31 mouse cellular contexts compared by ENCODE assay signal in the genomic region with DNA sequence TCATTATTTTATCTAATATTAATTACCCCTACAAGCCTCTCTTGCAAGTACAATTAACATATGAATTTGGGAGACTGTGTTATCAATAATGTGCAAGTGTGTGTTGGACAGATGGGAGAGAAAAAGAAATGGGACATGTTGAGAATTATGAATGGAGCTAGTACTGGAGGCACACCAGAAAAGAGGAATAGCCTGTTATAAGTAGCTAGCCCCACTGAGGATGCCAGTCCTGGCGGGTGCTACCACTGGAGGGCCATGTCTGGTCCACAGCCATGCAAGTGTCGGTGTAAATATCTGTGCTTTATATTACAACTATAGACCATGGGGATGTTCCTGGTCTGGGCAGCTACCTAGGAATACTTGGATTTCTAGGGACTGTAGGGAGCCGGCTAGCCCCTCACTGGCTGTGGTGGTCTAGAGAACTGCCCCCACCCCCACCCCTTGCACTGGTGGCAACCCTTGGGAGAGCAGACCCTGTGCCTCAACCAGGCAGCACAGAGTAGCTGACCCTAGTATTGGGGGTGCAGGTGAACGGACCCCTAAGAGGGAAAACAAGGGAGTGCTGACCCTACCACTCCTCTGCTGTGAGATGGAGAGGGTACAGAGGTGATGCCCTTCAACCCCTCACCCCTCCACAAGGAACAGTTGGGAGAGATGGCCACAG. TPM values are rescaled to one million over a fixed set of nuclear protein-coding genes. Genes with fewer than 3 reads are reported as not detected.
DNase-seq lines count a peak whose midpoint lies in the region; ATAC-seq and TF ChIP-seq lines count a peak whose summit lies in the region.
"Had no signal": no experiment of that assay in that cellular context is flagged by ENCODE, and none has a peak within 500 bp of the region (broad histone marks: within the 10 kb centered on the region; RNA-seq: fewer than 3 reads in every experiment).

No protein-coding gene starts in this region.

- H3K36me3 ChIP-seq in embryonic facial prominence, embryonic 11.5 days (replicated peaks; ENCODE audit: control insufficient read depth, insufficient read depth, low read depth, low read length): no peaks in the 10 kb centered on the region
- no peaks in the 10 kb centered on the region for H3K36me3 ChIP-seq in embryonic facial prominence, embryonic 10.5 days (replicated peaks)
- H3K36me3 ChIP-seq in hindbrain, embryonic 13.5 days: no peaks in the 10 kb centered on the region
- no peaks in the 10 kb centered on the region for H3K36me3 ChIP-seq in hindbrain, postnatal 0 days (ENCODE audit: insufficient read depth, low read length)
- H3K36me3 ChIP-seq in midbrain, embryonic 13.5 days: no peaks in the 10 kb centered on the region
- no peaks in the 10 kb centered on the region for H3K36me3 ChIP-seq in midbrain, embryonic 10.5 days
- H3K36me3 ChIP-seq: heart, embryonic 10.5 days; heart, embryonic 15.5 days; kidney, embryonic 15.5 days; limb, embryonic 12.5 days; lung, embryonic 15.5 days; neural tube, embryonic 13.5 days had no signal

- no peak overlapping the region for H3K4me2 ChIP-seq in embryonic facial prominence, embryonic 11.5 days (ENCODE audit: low read depth, low read length)
- no peak overlapping the region for H3K4me2 ChIP-seq in hindbrain, embryonic 13.5 days
- H3K4me2 ChIP-seq in hindbrain, postnatal 0 days (ENCODE audit: low read depth, low read length): no peak overlapping the region
- no peak overlapping the region for H3K4me2 ChIP-seq in midbrain, embryonic 13.5 days (replicated peaks)
- H3K4me2 ChIP-seq: heart, embryonic 15.5 days; kidney, embryonic 15.5 days; limb, embryonic 12.5 days; liver, embryonic 11.5 days; lung, embryonic 15.5 days; neural tube, embryonic 13.5 days had no signal

- no peaks in the 10 kb centered on the region for H3K4me1 ChIP-seq in embryonic facial prominence, embryonic 11.5 days (ENCODE audit: control insufficient read depth, insufficient read depth, low read length)
- H3K4me1 ChIP-seq in embryonic facial prominence, embryonic 10.5 days: no peaks in the 10 kb centered on the region
- H3K4me1 ChIP-seq in hindbrain, embryonic 13.5 days (replicated peaks): no peaks in the 10 kb centered on the region
- no peaks in the 10 kb centered on the region for H3K4me1 ChIP-seq in hindbrain, postnatal 0 days (ENCODE audit: insufficient read depth, low read length)
- H3K4me1 ChIP-seq in midbrain, embryonic 13.5 days (replicated peaks): no peaks in the 10 kb centered on the region
- H3K4me1 ChIP-seq in midbrain, embryonic 10.5 days: no peaks in the 10 kb centered on the region
- H3K4me1 ChIP-seq: heart, embryonic 10.5 days; heart, embryonic 15.5 days; kidney, embryonic 15.5 days; limb, embryonic 12.5 days; lung, embryonic 15.5 days; neural tube, embryonic 13.5 days had no signal

- H3K4me3 ChIP-seq in embryonic facial prominence, embryonic 11.5 days (ENCODE audit: low read depth, low read length): no peak overlapping the region
- H3K4me3 ChIP-seq in embryonic facial prominence, embryonic 10.5 days: no peak overlapping the region
- H3K4me3 ChIP-seq in hindbrain, embryonic 13.5 days: no peak overlapping the region
- no peak overlapping the region for H3K4me3 ChIP-seq in hindbrain, postnatal 0 days (ENCODE audit: low read length)
- H3K4me3 ChIP-seq in midbrain, embryonic 13.5 days (replicated peaks): no peak overlapping the region
- H3K4me3 ChIP-seq in midbrain, embryonic 10.5 days: no peak overlapping the region
- H3K4me3 ChIP-seq: heart, embryonic 10.5 days; heart, embryonic 15.5 days; kidney, embryonic 15.5 days; limb, embryonic 12.5 days; lung, embryonic 15.5 days; neural tube, embryonic 13.5 days had no signal

- peak; percentile 62; the same call in 1 of the 2 replicates for ATAC-seq in embryonic facial prominence, embryonic 11.5 days (replicated peaks; ENCODE audit: insufficient number of reproducible peaks, low FRiP score, low TSS enrichment, low read depth)
- peak; percentile 61 for ATAC-seq in hindbrain, embryonic 13.5 days (ENCODE audit: low FRiP score)
- no peak for ATAC-seq in hindbrain, postnatal 0 days
- ATAC-seq in midbrain, embryonic 13.5 days: peak; percentile 71
- no peak for ATAC-seq in erythroblast, adult 5-6 weeks (replicated peaks; ENCODE audit: low FRiP score, poor library complexity, severe bottlenecking)
- ATAC-seq: activated CD4-positive, CD25-positive, alpha-beta regulatory T cell, adult 4 months; inflammation-experienced regulatory T-cells, adult 6 months had no signal

- H3K9me3 ChIP-seq in embryonic facial prominence, embryonic 11.5 days (replicated peaks; ENCODE audit: control insufficient read depth, low read length): no peaks in the 10 kb centered on the region
- H3K9me3 ChIP-seq in embryonic facial prominence, embryonic 10.5 days: no peaks in the 10 kb centered on the region
- no peaks in the 10 kb centered on the region for H3K9me3 ChIP-seq in hindbrain, embryonic 13.5 days
- H3K9me3 ChIP-seq in hindbrain, postnatal 0 days (ENCODE audit: low read length): no peaks in the 10 kb centered on the region
- no peaks in the 10 kb centered on the region for H3K9me3 ChIP-seq in midbrain, embryonic 13.5 days
- H3K9me3 ChIP-seq in midbrain, embryonic 10.5 days (replicated peaks): no peaks in the 10 kb centered on the region
- H3K9me3 ChIP-seq: heart, embryonic 10.5 days; heart, embryonic 15.5 days; kidney, embryonic 15.5 days; limb, embryonic 12.5 days; lung, embryonic 15.5 days; neural tube, embryonic 13.5 days had no signal

- TF ChIP-seq CTCF in hindbrain, postnatal 0 days (IDR thresholded peaks at IDR 0.05; ENCODE audit: low read depth): no peak

- 91% methylated on average over 4 of the region's 4 CpGs for WGBS in embryonic facial prominence, embryonic 11.5 days
- 87% methylated on average over 4 of the region's 4 CpGs for WGBS in embryonic facial prominence, embryonic 10.5 days
- WGBS in hindbrain, embryonic 13.5 days: 86% methylated on average over 4 of the region's 4 CpGs
- WGBS in hindbrain, postnatal 0 days: 82% methylated on average over 4 of the region's 4 CpGs
- 87% methylated on average over 4 of the region's 4 CpGs for WGBS in midbrain, embryonic 13.5 days
- 89% methylated on average over 4 of the region's 4 CpGs for WGBS in midbrain, embryonic 10.5 days

- intact Hi-C loops in heart, postnatal 10 days (cut with DNase I): no loop called here

- no peaks in the 10 kb centered on the region for H3K27me3 ChIP-seq in embryonic facial prominence, embryonic 11.5 days (ENCODE audit: control insufficient read depth, insufficient read depth, low read length)
- H3K27me3 ChIP-seq in embryonic facial prominence, embryonic 10.5 days (replicated peaks; ENCODE audit: low read depth, poor library complexity, severe bottlenecking): no peaks in the 10 kb centered on the region
- H3K27me3 ChIP-seq in hindbrain, embryonic 13.5 days: no peaks in the 10 kb centered on the region
- H3K27me3 ChIP-seq in hindbrain, postnatal 0 days (ENCODE audit: insufficient read depth, low read length): no peaks in the 10 kb centered on the region
- H3K27me3 ChIP-seq in midbrain, embryonic 13.5 days: no peaks in the 10 kb centered on the region
- H3K27me3 ChIP-seq in midbrain, embryonic 10.5 days (ENCODE audit: low read depth, poor library complexity, severe bottlenecking): no peaks in the 10 kb centered on the region
- H3K27me3 ChIP-seq: CH12.LX; heart, embryonic 15.5 days; kidney, embryonic 15.5 days; limb, embryonic 12.5 days; lung, embryonic 15.5 days; neural tube, embryonic 13.5 days had no signal

- no peak overlapping the region for H3K9ac ChIP-seq in embryonic facial prominence, embryonic 11.5 days (replicated peaks; ENCODE audit: low read length)
- no peak overlapping the region for H3K9ac ChIP-seq in hindbrain, embryonic 13.5 days
- H3K9ac ChIP-seq in hindbrain, postnatal 0 days (replicated peaks; ENCODE audit: low read length): no peak overlapping the region
- no peak overlapping the region for H3K9ac ChIP-seq in midbrain, embryonic 13.5 days (replicated peaks)
- H3K9ac ChIP-seq: heart, embryonic 15.5 days; kidney, embryonic 15.5 days; limb, embryonic 12.5 days; lung, embryonic 15.5 days; neural tube, embryonic 13.5 days had no signal

- DNase-seq in embryonic facial prominence, embryonic 11.5 days (ENCODE audit: low spot score): no peak
- DNase-seq in embryonic facial prominence, embryonic 10.5 days (ENCODE audit: low spot score): no peak
- DNase-seq in hindbrain, postnatal 0 days (ENCODE audit: low spot score): no peak
- no peak for DNase-seq in midbrain, embryonic 10.5 days (ENCODE audit: low spot score)
- DNase-seq in heart, postnatal 10 days: no peak
- DNase-seq: adrenal gland, adult 2 months; adrenal gland, postnatal 36 days; cerebellum, adult 2 months; cerebellum, postnatal 14 days; gastrocnemius, postnatal 14 days; heart, postnatal 36 days; kidney, adult 11 months; right cerebral cortex, postnatal 4 days; thymus, adult 2 months had no signal

- no peak overlapping the region for H3K27ac ChIP-seq in embryonic facial prominence, embryonic 11.5 days (replicated peaks; ENCODE audit: low read depth, low read length)
- no peak overlapping the region for H3K27ac ChIP-seq in embryonic facial prominence, embryonic 10.5 days (replicated peaks)
- H3K27ac ChIP-seq in hindbrain, embryonic 13.5 days: no peak overlapping the region
- H3K27ac ChIP-seq in hindbrain, postnatal 0 days: no peak overlapping the region
- no peak overlapping the region for H3K27ac ChIP-seq in midbrain, embryonic 13.5 days
- no peak overlapping the region for H3K27ac ChIP-seq in midbrain, embryonic 10.5 days (replicated peaks)
- H3K27ac ChIP-seq: heart, embryonic 10.5 days; heart, embryonic 15.5 days; kidney, embryonic 15.5 days; limb, embryonic 12.5 days; lung, embryonic 15.5 days; neural tube, embryonic 13.5 days; stomach, postnatal 0 days had no signal

RNA-seq across cellular contexts. Expression of gene Dgkb, which starts 21.1 kb away (rescaled TPM):
- 0.42 and 0.77 TPM in 2 replicates for polyA plus RNA-seq in embryonic facial prominence, embryonic 11.5 days (2014; fragmentation: Nextera tagmentation; extraction: Ambion mirVana)
- 0.05 and 0.36 TPM in 2 replicates for polyA plus RNA-seq in embryonic facial prominence, embryonic 10.5 days (2016; fragmentation: Nextera tagmentation; extraction: Ambion mirVana)
- polyA plus RNA-seq in hindbrain, embryonic 13.5 days (2015; fragmentation: Nextera tagmentation; extraction: Ambion mirVana): 3.3 and 3.6 TPM in 2 replicates
- 10.0 and 10.3 TPM in 2 replicates for total RNA-seq in hindbrain, postnatal 0 days (2014; rRNA removed)
- polyA plus RNA-seq in hindbrain, postnatal 0 days (2015; fragmentation: Nextera tagmentation; extraction: Ambion mirVana): 11.6 TPM in 2 replicates
- 2.1 and 2.8 TPM in 2 replicates for polyA plus RNA-seq in midbrain, embryonic 13.5 days (2015; fragmentation: Nextera tagmentation; extraction: Ambion mirVana)
- 0.26 and 0.56 TPM in 2 replicates for polyA plus RNA-seq in midbrain, embryonic 10.5 days (2016; fragmentation: Nextera tagmentation; extraction: Ambion mirVana)
- not detected in 2 replicates for total RNA-seq in erythroblast, adult 5-6 weeks (2015; ENCODE audit: low replicate concordance)
- total RNA-seq in erythroblast, adult 5-6 weeks (2017; ENCODE audit: low replicate concordance): not detected in 2 replicates
- 1 to 10 TPM; 1.3 TPM for total RNA-seq in heart, postnatal 10 days (2021)
- total RNA-seq: CH12.LX; granulocyte monocyte progenitor cell, adult 5-6 weeks; megakaryocyte progenitor cell, adult 5-6 weeks had no signal
- polyA plus RNA-seq: C2C12 had no signal

Comparison
In these comparisons a context has a peak if more than half of its experiments do, and no peak if none do; other contexts are left out.
1. ATAC-seq: peak in embryonic facial prominence, embryonic 11.5 days (single experiment), hindbrain, embryonic 13.5 days (single experiment) and midbrain, embryonic 13.5 days (single experiment); none in hindbrain, postnatal 0 days (single experiment) and erythroblast, adult 5-6 weeks (single experiment).